Mouse (Mus musculus) embryonic stem cell, embryonic (primary cell): ENCODE results near the gene Mrps27.

Experiments
- CTCF ChIA-PET, 4 experiments: fragments of 300-600 bp in 2 of 4; fragments of 350-600 bp in 2 of 4; sonication (Branson Sonifier 250); formaldehyde crosslinking; loops; one replicate each; lab custom pipeline; 2022; ENCODE audit warnings: inconsistent platforms in 2 of 4; lab: Charles Lee
- POLR2A ChIA-PET, 4 experiments: fragments of 300-600 bp in 2 of 4; fragments of 350-600 bp in 2 of 4; sonication (Branson Sonifier 250); formaldehyde crosslinking; loops; one replicate each; lab custom pipeline; 2022; ENCODE audit warnings: antibody characterized with exemption in 4 of 4, inconsistent platforms in 1 of 4; lab: Charles Lee

The Mrps27 gene

DNA sequence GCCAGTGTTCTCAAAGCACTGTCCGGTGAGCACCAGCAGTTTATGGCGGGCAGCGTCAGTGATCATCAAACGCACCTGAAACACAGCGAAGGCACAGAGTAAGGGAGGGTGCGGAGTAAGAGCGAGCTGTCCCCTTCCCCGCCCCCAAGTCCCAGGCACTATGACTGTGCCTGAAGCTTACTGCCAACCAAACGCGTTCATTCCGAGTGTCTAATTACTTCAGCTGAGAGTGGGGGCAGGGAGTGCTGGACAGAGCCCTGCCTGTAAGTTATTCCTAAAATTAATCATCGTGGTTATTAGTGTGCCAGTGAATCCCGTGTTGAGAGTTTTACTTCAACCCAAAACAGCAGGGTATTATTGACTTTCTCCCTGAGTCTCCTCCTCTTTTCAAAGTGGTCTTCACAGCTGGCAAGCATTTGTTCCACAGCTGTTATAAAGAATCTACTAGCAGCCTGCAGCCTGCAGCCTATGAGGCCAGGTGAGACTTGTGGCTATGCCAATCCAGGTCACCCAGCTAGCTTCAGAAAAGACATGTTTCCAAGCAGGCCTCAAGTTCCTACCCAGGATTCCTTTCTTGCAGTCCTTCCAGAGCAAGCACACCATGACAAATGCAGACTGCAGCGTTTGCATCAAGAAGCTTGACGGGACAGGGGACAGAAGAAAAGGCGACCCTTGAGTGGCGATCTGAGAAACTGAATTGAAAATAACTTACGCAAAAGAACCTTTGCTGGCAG is 97.3 kb downstream of the Mrps27 start:
- ChIA-PET CTCF (interaction anchor here in 1 of 4 experiments (1.0 kb wide), 1 partner anchor 66 kb away, joined by 5 read pairs; no protein-coding TSS in a partner anchor), POLR2A (interaction anchor here in 3 of 4 experiments (0.6 to 4.2 kb wide), 7 partner anchors 8 to 99 kb away, joined by 3 to 27 read pairs (median 5); no protein-coding TSS in a partner anchor)

DNA sequence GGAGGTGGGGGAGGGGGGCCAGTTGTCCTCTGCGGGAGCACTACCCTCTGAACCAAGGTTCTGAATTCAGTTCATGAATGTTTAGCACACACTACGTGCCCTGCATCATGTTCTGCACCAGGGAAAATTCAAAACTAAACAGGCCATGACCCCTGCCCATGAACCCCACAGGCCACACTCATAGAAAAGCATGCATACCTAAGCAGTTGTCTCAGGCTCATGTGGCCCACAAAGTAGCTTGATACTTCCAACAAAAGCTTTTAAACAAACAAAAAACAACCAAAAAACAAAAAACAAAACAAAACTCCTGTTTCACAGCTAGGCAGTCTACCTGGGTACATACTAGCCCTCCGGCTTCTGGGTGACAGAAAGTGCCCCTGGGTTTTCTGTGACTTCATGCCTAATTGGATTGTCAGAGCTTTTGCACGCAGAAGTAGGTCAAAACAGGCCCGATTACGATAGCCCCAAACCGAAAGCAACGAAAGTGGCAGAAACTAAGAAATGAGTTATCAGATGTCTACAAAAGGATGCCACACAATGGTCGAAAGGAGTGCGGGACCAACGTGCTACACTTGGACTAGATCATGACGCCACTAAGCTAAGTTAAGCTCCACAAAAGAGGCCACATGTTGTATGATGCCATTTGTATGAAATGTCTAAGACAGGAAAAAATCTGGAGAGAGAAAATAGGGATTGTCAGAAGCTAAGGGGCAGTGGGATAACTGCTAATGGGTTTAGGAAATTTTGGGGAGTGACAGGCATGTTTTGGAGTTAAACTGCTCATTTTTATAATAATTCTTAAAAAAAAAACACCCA is 98.1 kb downstream of the Mrps27 start:
- CTCF ChIA-PET: interaction anchor here in 2 of 4 experiments (1.0 to 1.1 kb wide), 2 partner anchors 67 to 99 kb away, joined by 3 to 5 read pairs; no protein-coding TSS in a partner anchor
- POLR2A ChIA-PET: interaction anchor here in 3 of 4 experiments (0.7 to 4.2 kb wide), 6 partner anchors 9 to 94 kb away, joined by 3 to 27 read pairs (median 4); no protein-coding TSS in a partner anchor

DNA sequence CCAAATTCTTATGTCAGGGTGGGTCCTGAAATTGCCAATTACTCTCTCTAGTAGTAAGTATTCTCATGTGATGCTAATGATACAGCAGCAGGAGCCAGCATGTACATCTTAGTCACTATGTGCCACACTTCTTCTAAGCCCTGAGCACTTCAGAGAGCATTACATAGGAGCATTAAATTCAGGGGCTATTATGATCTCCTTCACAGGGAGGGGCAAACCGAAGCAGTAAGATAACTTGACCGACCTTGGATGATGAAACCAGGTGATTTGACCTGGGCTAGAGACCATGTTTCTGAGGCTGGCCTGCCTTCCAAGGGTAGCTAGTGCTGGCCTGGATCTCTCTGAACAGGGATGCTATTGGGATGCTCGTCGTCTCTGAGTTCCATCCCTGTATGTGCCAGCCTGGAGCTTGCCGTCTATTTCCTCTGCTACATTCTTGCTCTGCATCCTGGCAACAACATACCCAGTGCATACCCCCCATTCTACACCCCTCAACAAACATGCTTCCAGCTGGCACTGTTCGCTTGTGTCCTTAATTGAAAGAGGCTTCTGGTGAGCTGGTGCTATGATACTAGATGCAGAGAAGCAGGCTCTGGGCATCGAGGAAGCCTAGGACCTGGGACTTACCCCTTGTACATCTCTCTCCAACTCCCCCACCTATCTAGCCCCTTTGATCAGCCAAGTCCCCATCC is 99.0 kb downstream of the Mrps27 start:
- CTCF ChIA-PET: interaction anchor here in 2 of 4 experiments (0.8 to 1.6 kb wide), 4 partner anchors 68 to 539 kb away, joined by 3 to 5 read pairs (median 3); no protein-coding TSS in a partner anchor
- POLR2A ChIA-PET: interaction anchor here in 3 of 4 experiments (0.7 to 4.2 kb wide), 16 partner anchors 8 to 427 kb away, joined by 3 to 27 read pairs (median 3); no protein-coding TSS in a partner anchor

DNA sequence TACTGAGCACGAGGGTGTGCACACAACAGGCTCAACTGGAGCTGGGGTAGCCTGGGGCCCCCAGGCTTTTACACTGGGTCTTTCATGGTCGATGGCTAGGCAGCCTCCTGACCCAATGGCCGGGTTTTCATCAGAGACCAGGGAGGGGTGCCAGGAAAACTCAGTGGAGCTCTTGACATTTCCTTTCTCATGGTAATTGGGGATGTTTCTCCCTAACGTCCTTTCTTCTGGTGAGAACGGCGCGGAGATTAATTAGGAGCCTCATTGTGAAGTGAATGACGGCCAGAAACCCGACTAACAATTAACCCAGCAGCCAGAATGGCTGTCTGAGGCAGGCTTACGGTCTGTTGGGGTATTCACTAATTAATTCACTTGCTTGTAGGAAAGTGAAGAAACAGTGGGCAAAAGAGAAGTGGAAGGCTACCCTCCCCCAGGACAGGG is 99.9 kb downstream of the Mrps27 start:
- ChIA-PET CTCF (interaction anchor here in 1 of 4 experiments (0.8 to 1.6 kb wide), 3 partner anchors 69 to 539 kb away, joined by 3 to 5 read pairs (median 3); no protein-coding TSS in a partner anchor), POLR2A (interaction anchor here in 3 of 4 experiments (0.6 to 4.2 kb wide), 18 partner anchors 9 to 427 kb away, joined by 3 to 27 read pairs (median 3); no protein-coding TSS in a partner anchor)

- ChIA-PET POLR2A (interaction anchor here in 3 of 4 experiments (0.5 to 4.2 kb wide), 15 partner anchors 9 to 168 kb away, joined by 3 to 27 read pairs (median 3); no protein-coding TSS in a partner anchor), CTCF (interaction anchor here in 2 of 4 experiments (0.7 to 1.6 kb wide), 3 partner anchors 70 to 393 kb away, joined by 3 to 5 read pairs (median 3); no protein-coding TSS in a partner anchor)
Observed at GRCm38 (mm10) chr13:99444880-99445279, 100.3 kb downstream of the Mrps27 start.

DNA sequence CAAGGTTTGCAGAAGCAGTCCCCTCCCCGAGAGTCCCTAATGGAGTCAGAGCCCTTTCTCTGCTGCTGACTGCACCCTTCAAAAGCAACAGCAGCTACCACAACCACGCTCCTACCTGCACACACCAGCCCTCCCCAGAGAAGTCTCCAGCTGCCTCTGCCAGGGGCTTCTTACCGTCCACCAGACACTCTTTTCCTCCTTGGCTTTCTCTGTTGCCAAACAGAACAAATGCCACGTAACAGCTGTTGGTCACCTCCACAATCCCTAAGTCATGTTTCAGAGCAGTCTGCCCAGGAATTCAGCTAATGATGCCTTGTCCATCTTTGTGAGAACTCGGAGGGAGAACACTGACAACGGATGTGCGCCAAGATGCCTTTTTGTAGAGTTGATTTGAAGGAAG is 102.4 kb downstream of the Mrps27 start:
- CTCF ChIA-PET: no interaction called here
- POLR2A ChIA-PET: interaction anchor here in 2 of 4 experiments (0.6 to 1.5 kb wide), 3 partner anchors 12 to 1623 kb away, joined by 3 to 4 read pairs (median 4); no protein-coding TSS in a partner anchor

DNA sequence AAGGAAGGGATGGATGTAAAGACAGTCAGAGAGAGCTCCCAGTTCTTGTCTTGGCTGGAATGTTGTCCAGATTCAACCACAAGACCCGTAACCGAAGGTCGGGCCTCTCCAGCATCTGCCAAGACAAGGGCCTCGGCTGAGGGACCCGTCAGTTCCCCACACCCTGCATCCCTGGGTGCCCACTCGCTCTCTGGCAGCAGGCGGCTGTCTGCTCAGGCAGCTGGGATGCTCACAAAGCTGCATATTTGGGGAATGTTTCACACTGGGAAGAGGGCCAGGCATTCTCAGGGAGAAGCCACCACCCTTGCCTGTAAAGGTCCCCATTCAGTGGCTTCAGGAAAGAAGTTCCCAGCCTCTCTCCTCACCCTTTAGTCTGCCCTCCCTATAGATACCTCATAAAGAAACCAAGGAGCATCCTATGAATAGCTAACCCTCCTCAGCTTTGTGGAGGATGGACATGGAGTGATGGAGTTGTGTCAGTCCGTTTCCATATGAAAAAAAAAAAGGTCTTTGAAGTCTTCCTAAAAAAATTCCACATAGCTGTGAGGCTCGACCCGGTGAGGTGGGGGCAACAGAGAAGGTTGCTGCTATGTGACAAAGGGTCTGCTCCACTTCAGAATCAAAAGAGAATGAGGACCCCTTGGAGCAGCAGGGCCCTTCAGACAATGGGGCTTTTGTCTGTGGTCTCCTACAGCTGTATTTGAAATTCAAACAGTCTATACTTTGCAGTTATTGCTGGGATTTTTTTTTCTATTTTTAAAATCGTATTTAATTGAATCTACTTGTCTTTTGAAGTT is 103.0 kb downstream of the Mrps27 start:
- POLR2A ChIA-PET: interaction anchor here in 2 of 4 experiments (0.6 to 1.5 kb wide), 5 partner anchors 11 to 1623 kb away, joined by 3 to 4 read pairs (median 4); no protein-coding TSS in a partner anchor

DNA sequence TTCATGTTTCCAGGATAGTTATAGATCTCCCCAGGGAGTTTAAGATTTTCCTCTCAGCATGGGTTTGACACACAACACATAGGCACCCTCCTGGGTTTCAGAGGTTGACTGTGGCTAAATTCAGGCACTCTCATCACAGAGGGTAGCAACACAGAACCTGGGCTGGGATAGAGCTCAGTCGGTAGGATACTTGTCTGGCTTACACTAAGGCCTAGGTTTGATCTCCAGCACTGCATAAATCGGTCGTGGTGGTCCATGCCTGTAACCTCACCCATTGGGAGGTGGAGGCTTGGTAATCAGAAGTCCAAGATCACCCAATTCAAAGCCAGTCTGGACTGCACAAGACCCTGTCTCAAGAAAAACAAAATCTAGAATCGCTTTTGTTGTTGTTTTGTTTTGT is 103.7 kb downstream of the Mrps27 start:
- CTCF ChIA-PET: no interaction called here
- POLR2A ChIA-PET: interaction anchor here in 3 of 4 experiments (0.6 to 1.7 kb wide), 5 partner anchors 13 to 94 kb away, joined by 3 to 6 read pairs (median 4); no protein-coding TSS in a partner anchor

More for the DNA sequence above, 103.0 kb downstream of the Mrps27 start:
- CTCF ChIA-PET: no interaction called here

DNA sequence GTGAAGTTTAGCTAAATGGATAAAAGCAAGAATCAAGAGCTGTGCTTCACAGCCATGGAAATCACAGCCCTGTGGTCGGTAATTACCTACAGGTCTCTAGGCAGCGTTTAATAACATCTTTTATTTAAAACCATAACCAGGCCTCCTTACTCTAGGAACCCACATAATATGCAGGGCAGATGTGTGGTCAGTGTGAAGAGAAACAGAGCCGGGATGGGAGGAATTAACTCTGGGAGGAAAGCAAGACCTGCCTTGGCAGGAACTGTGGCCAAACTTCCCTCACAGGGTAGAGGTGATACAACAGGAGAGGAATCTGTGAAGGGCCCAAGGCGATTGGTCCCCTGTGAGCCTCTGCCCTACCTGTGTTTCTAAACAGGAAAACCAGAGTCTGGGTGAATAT is 105.0 kb downstream of the Mrps27 start:
- ChIA-PET POLR2A (interaction anchor here in 1 of 4 experiments (1.7 kb wide), 1 partner anchor 93 kb away, joined by 3 read pairs; no protein-coding TSS in a partner anchor), CTCF (no interaction called here)

GRCm38 (mm10) chr13:99450766-99451165 is 106.2 kb downstream of the Mrps27 start:
- ChIA-PET CTCF (no interaction called here), POLR2A (interaction anchor here in 2 of 4 experiments (1.3 to 1.4 kb wide), 3 partner anchors 10 to 75 kb away, joined by 3 read pairs; no protein-coding TSS in a partner anchor)

DNA sequence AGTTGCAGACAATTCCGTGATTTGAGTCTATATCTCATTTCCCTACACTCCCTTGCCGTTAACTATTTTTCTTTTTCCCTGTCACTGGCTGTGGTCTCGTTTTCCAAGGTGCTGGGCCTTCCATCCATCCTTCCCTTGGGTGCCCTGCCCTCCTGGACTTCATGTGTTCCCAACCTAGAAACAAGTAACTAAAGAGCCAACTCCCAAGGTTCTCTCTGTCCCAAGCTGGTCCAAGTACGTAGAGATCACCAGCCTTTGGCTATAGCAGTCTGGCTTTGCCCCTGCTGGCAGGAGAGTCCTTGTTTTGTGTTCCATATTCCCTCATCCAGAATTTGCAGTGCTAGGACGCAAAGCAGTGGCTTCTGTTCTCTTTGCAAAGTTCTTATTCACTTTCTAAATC is 106.7 kb downstream of the Mrps27 start:
- ChIA-PET CTCF (no interaction called here), POLR2A (interaction anchor here in 2 of 4 experiments (1.3 to 1.4 kb wide), 3 partner anchors 10 to 75 kb away, joined by 3 read pairs; no protein-coding TSS in a partner anchor)

- ChIA-PET POLR2A (no interaction called here), CTCF (interaction anchor here in 1 of 4 experiments (0.7 kb wide), 1 partner anchor 87 kb away, joined by 7 read pairs; no protein-coding TSS in a partner anchor)
Observed at GRCm38 (mm10) chr13:99452444-99452843, 107.9 kb downstream of the Mrps27 start.

DNA sequence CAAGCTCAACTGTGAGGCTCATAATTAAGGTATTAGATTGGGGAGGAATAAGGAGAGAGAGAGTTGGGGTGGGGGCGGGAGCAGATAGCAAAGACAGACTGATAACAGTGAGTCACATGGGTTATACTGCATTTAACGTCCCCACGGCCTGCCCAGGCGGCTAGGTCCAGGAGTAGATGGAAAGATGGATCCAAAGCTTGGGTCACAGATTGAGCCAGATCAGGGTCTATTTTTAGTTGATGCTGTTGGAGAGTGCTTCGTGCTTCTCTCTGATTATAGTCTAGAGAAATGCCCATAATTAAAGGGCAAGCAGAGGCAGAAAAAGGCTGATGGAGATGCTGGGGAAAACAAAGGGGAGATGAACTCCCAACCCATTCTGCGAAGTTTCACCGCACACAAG is 110.4 kb downstream of the Mrps27 start:
- ChIA-PET CTCF (no interaction called here), POLR2A (interaction anchor here in 3 of 4 experiments (0.6 to 1.3 kb wide), 3 partner anchors 11 to 203 kb away, joined by 3 to 5 read pairs (median 3); no protein-coding TSS in a partner anchor)

- POLR2A ChIA-PET: interaction anchor here in 2 of 4 experiments (0.7 to 1.1 kb wide), 3 partner anchors 12 to 115 kb away, joined by 3 to 7 read pairs (median 4); no protein-coding TSS in a partner anchor
- CTCF ChIA-PET: interaction anchor here in 1 of 4 experiments (0.5 to 0.6 kb wide), 3 partner anchors 44 to 984 kb away, joined by 3 to 9 read pairs (median 6); no protein-coding TSS in a partner anchor
Observed at GRCm38 (mm10) chr13:99458658-99459386, 114.2 kb downstream of the Mrps27 start.

- POLR2A ChIA-PET: interaction anchor here in 1 of 4 experiments (1.0 to 1.2 kb wide), 2 partner anchors 14 kb away, joined by 3 read pairs; no protein-coding TSS in a partner anchor
- CTCF ChIA-PET: interaction anchor here in 2 of 4 experiments (0.5 to 0.6 kb wide), 3 partner anchors 111 to 984 kb away, joined by 3 to 6 read pairs (median 3); no protein-coding TSS in a partner anchor
Observed at GRCm38 (mm10) chr13:99459612-99460011, 115.0 kb downstream of the Mrps27 start.

- POLR2A ChIA-PET: no interaction called here
- CTCF ChIA-PET: no interaction called here
Observed at GRCm38 (mm10) chr13:99461886-99462285, 117.3 kb downstream of the Mrps27 start.
